Mouse (Mus musculus) erythroblast, adult 5-6 weeks (primary cell): ENCODE data around the gene Olfr1036. TPM values are rescaled to one million over a fixed set of nuclear protein-coding genes. Genes with fewer than 3 reads are reported as not detected.
"Not testable (repeated sequence)": the region's sequence is repeated elsewhere in the genome, so short reads cannot be mapped to it uniquely, and the experiment has no call there.

Source experiments
- ATAC-seq: replicated peaks from 2 replicates; pipeline ENCODE4 v1.8.0; 2016; ENCODE audit warnings: moderate number of reproducible peaks, mild to moderate bottlenecking, moderate TSS enrichment, inconsistent platforms; ENCODE audit not compliant: poor library complexity, low FRiP score, severe bottlenecking
- total RNA-seq, 2 experiments: library from RNA; stranded (forward) in 1 of 2; stranded (reverse) in 1 of 2; fragments of 150-400 nt in 1 of 2; fragments of 200-764, 138-1000 nt in 1 of 2; gene quantifications; 2 replicates each; pipeline versions ENCODE4 v1.2.3 to v1.2.4; 2015 to 2017; ENCODE audit warnings: low replicate concordance in 2 of 2

The Olfr1036 gene
- total RNA-seq (2015; ENCODE audit: low replicate concordance), result not detected in 2 replicates
- not detected in 2 replicates for total RNA-seq (2017; ENCODE audit: low replicate concordance)

GRCm38 (mm10) chr2:86073692-86074091, at the start of gene Olfr1036:
Gene Olfr1036, plus strand, starts transcription at chr2:86073992.
- not testable (repeated sequence) for ATAC-seq

DNA sequence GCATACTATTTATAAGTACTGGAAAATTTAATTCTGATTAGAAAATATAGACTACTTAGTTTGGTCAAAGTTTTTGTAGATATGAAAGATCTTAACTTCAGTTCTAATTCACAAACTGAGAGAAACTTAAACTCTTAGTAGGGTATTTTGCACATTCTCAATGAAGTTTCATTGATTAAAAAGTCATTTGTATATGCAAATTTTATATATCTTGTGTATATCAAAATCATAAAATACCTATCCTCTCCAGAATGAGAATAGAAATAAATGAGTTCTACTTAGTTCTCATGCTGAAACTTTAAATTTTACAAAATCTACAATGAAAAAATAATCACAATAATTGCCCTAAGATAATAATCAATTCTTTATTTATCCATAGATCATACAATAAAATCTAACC, 28.2 kb upstream of the Olfr1036 start, which contains the start of gene Olfr1034:
TSS of gene Olfr1034 (plus strand) at position 301 of the 400 bp plus-strand sequence.
- ATAC-seq, result no peak

DNA sequence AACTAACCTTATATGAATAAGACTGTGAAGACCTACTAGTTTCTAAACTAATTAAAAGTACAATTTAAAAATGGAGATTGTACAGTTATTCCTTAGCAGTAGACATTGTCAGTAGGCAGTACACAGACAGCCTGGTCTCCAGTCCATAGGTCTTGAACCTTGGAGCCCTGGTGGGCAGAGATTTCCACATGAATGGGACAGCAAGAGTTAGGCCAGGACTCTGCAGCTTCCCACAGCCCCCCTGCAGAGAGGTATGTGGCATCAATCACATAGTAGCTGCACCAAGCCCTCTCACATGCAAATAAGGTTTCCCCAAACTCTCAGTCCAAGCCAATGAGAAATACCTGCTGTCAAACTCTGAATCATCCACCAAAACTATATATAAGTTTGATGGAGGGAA, 23.0 kb upstream of the Olfr1036 start:
- ATAC-seq, result not testable (repeated sequence)

- not testable (repeated sequence) for ATAC-seq
These were observed 10.0 kb upstream of the Olfr1036 start for GRCm38 (mm10) chr2:86063766-86064165.

DNA sequence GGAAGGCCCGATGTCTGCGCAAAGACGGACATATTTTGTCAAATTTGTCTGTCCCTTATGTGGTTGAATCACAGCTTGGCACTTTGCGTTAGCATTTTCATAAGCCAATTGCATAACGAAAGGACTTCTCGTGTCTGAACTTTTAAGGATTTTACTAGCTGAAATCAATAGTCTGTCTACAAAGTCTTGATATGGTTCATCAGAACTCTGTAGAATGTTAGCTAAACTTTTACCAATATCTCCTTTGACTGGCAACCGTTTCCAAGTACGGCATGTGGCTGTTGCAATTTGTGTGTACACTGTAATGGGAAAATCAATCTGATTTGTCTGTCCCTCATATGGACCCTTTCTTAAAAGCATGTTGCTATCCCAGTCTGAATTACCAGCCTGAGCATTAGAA, 3.6 kb upstream of the Olfr1036 start:
- ATAC-seq, result no peak

GRCm38 (mm10) chr2:86080478-86080877, 6.7 kb downstream of the Olfr1036 start:
- not testable (repeated sequence) for ATAC-seq

GRCm38 (mm10) chr2:86087285-86087684, 13.5 kb downstream of the Olfr1036 start, which contains the start of gene Olfr1037:
Gene Olfr1037, minus strand, starts transcription at chr2:86087385.
- no peak for ATAC-seq

Other genes starting within 250 kb of the Olfr1036 start
- not detected in 2 replicates for gene Olfr1019, start 228.5 kb upstream of the Olfr1036 start, total RNA-seq (2015; ENCODE audit: low replicate concordance)
- not detected in 2 replicates for gene Olfr1019, start 228.5 kb upstream of the Olfr1036 start, total RNA-seq (2017; ENCODE audit: low replicate concordance)
- gene Olfr1020, start 227.0 kb upstream of the Olfr1036 start, total RNA-seq (2015; ENCODE audit: low replicate concordance), result not detected in 2 replicates
- gene Olfr1020, start 227.0 kb upstream of the Olfr1036 start, total RNA-seq (2017; ENCODE audit: low replicate concordance), result not detected in 2 replicates
- gene Olfr1022, start 205.4 kb upstream of the Olfr1036 start, total RNA-seq (2015; ENCODE audit: low replicate concordance), result not detected in 2 replicates
- gene Olfr1022, start 205.4 kb upstream of the Olfr1036 start, total RNA-seq (2017; ENCODE audit: low replicate concordance), result not detected in 2 replicates
- not detected in 2 replicates for gene Olfr1023, start 188.4 kb upstream of the Olfr1036 start, total RNA-seq (2015; ENCODE audit: low replicate concordance)
- not detected in 2 replicates for gene Olfr1023, start 188.4 kb upstream of the Olfr1036 start, total RNA-seq (2017; ENCODE audit: low replicate concordance)
- gene Olfr1024, start 168.9 kb upstream of the Olfr1036 start, total RNA-seq (2015; ENCODE audit: low replicate concordance), result not detected in 2 replicates
- gene Olfr1024, start 168.9 kb upstream of the Olfr1036 start, total RNA-seq (2017; ENCODE audit: low replicate concordance), result not detected in 2 replicates
- not detected in 2 replicates for gene Olfr1025-ps1, start 158.8 kb upstream of the Olfr1036 start, total RNA-seq (2015; ENCODE audit: low replicate concordance)
- not detected in 2 replicates for gene Olfr1025-ps1, start 158.8 kb upstream of the Olfr1036 start, total RNA-seq (2017; ENCODE audit: low replicate concordance)
- gene Olfr1026, start 152.4 kb upstream of the Olfr1036 start, total RNA-seq (2015; ENCODE audit: low replicate concordance), result not detected in 2 replicates
- not detected in 2 replicates for gene Olfr1026, start 152.4 kb upstream of the Olfr1036 start, total RNA-seq (2017; ENCODE audit: low replicate concordance)
- gene Olfr1028, start 123.6 kb upstream of the Olfr1036 start, total RNA-seq (2015; ENCODE audit: low replicate concordance), result not detected in 2 replicates
- gene Olfr1028, start 123.6 kb upstream of the Olfr1036 start, total RNA-seq (2017; ENCODE audit: low replicate concordance), result 0.42 TPM in 1 of 2 replicates, not detected in the other
- not detected in 2 replicates for gene Olfr1029, start 100.1 kb upstream of the Olfr1036 start, total RNA-seq (2015; ENCODE audit: low replicate concordance)
- gene Olfr1029, start 100.1 kb upstream of the Olfr1036 start, total RNA-seq (2017; ENCODE audit: low replicate concordance), result not detected in 2 replicates
- not detected in 2 replicates for gene Olfr1030, start 94.7 kb upstream of the Olfr1036 start, total RNA-seq (2015; ENCODE audit: low replicate concordance)
- gene Olfr1030, start 94.7 kb upstream of the Olfr1036 start, total RNA-seq (2017; ENCODE audit: low replicate concordance), result not detected in 2 replicates
- gene Olfr1031, start 83.7 kb upstream of the Olfr1036 start, total RNA-seq (2015; ENCODE audit: low replicate concordance), result not detected in 2 replicates
- gene Olfr1031, start 83.7 kb upstream of the Olfr1036 start, total RNA-seq (2017; ENCODE audit: low replicate concordance), result not detected in 2 replicates
- not detected in 2 replicates for gene Olfr1032, start 68.5 kb upstream of the Olfr1036 start, total RNA-seq (2015; ENCODE audit: low replicate concordance)
- gene Olfr1032, start 68.5 kb upstream of the Olfr1036 start, total RNA-seq (2017; ENCODE audit: low replicate concordance), result not detected in 2 replicates
- gene Olfr1033, start 53.4 kb upstream of the Olfr1036 start, total RNA-seq (2015; ENCODE audit: low replicate concordance), result not detected in 2 replicates
- not detected in 2 replicates for gene Olfr1033, start 53.4 kb upstream of the Olfr1036 start, total RNA-seq (2017; ENCODE audit: low replicate concordance)
- not detected in 2 replicates for gene Olfr1034, start 28.1 kb upstream of the Olfr1036 start, total RNA-seq (2015; ENCODE audit: low replicate concordance)
- not detected in 2 replicates for gene Olfr1034, start 28.1 kb upstream of the Olfr1036 start, total RNA-seq (2017; ENCODE audit: low replicate concordance)
- gene Olfr1037, start 13.4 kb downstream of the Olfr1036 start, total RNA-seq (2015; ENCODE audit: low replicate concordance), result not detected in 2 replicates
- gene Olfr1037, start 13.4 kb downstream of the Olfr1036 start, total RNA-seq (2017; ENCODE audit: low replicate concordance), result not detected in 2 replicates
- gene Olfr1039, start 61.9 kb downstream of the Olfr1036 start, total RNA-seq (2015; ENCODE audit: low replicate concordance), result not detected in 2 replicates
- not detected in 2 replicates for gene Olfr1039, start 61.9 kb downstream of the Olfr1036 start, total RNA-seq (2017; ENCODE audit: low replicate concordance)
- gene Olfr1040, start 72.7 kb downstream of the Olfr1036 start, total RNA-seq (2015; ENCODE audit: low replicate concordance), result not detected in 2 replicates
- 2.2 TPM in 1 of 2 replicates, not detected in the other for gene Olfr1040, start 72.7 kb downstream of the Olfr1036 start, total RNA-seq (2017; ENCODE audit: low replicate concordance)
- gene Olfr1042, start 87.8 kb downstream of the Olfr1036 start, total RNA-seq (2015; ENCODE audit: low replicate concordance), result not detected in 2 replicates
- gene Olfr1042, start 87.8 kb downstream of the Olfr1036 start, total RNA-seq (2017; ENCODE audit: low replicate concordance), result not detected in 2 replicates
- not detected in 2 replicates for gene Olfr1043, start 93.5 kb downstream of the Olfr1036 start, total RNA-seq (2015; ENCODE audit: low replicate concordance)
- not detected in 2 replicates for gene Olfr1043, start 93.5 kb downstream of the Olfr1036 start, total RNA-seq (2017; ENCODE audit: low replicate concordance)
- gene Olfr1044, start 103.8 kb downstream of the Olfr1036 start, total RNA-seq (2015; ENCODE audit: low replicate concordance), result not detected in 2 replicates
- 1.1 TPM in 1 of 2 replicates, not detected in the other for gene Olfr1044, start 103.8 kb downstream of the Olfr1036 start, total RNA-seq (2017; ENCODE audit: low replicate concordance)
- not detected in 2 replicates for gene Olfr52, start 111.7 kb downstream of the Olfr1036 start, total RNA-seq (2015; ENCODE audit: low replicate concordance)
- not detected in 2 replicates for gene Olfr52, start 111.7 kb downstream of the Olfr1036 start, total RNA-seq (2017; ENCODE audit: low replicate concordance)
- not detected in 2 replicates for gene Olfr1045, start 129.0 kb downstream of the Olfr1036 start, total RNA-seq (2015; ENCODE audit: low replicate concordance)
- not detected in 2 replicates for gene Olfr1045, start 129.0 kb downstream of the Olfr1036 start, total RNA-seq (2017; ENCODE audit: low replicate concordance)
- gene Olfr1046, start 145.3 kb downstream of the Olfr1036 start, total RNA-seq (2015; ENCODE audit: low replicate concordance), result not detected in 2 replicates
- not detected in 2 replicates for gene Olfr1046, start 145.3 kb downstream of the Olfr1036 start, total RNA-seq (2017; ENCODE audit: low replicate concordance)
- not detected in 2 replicates for gene Olfr1047, start 157.4 kb downstream of the Olfr1036 start, total RNA-seq (2015; ENCODE audit: low replicate concordance)
- not detected in 2 replicates for gene Olfr1047, start 157.4 kb downstream of the Olfr1036 start, total RNA-seq (2017; ENCODE audit: low replicate concordance)
- not detected in 2 replicates for gene Olfr1048, start 166.3 kb downstream of the Olfr1036 start, total RNA-seq (2015; ENCODE audit: low replicate concordance)
- not detected in 2 replicates for gene Olfr1048, start 166.3 kb downstream of the Olfr1036 start, total RNA-seq (2017; ENCODE audit: low replicate concordance)
- not detected in 2 replicates for gene Olfr1049, start 184.3 kb downstream of the Olfr1036 start, total RNA-seq (2015; ENCODE audit: low replicate concordance)
- not detected in 2 replicates for gene Olfr1049, start 184.3 kb downstream of the Olfr1036 start, total RNA-seq (2017; ENCODE audit: low replicate concordance)
- gene Olfr1051, start 205.1 kb downstream of the Olfr1036 start, total RNA-seq (2015; ENCODE audit: low replicate concordance), result not detected in 2 replicates
- not detected in 2 replicates for gene Olfr1051, start 205.1 kb downstream of the Olfr1036 start, total RNA-seq (2017; ENCODE audit: low replicate concordance)
- not detected in 2 replicates for gene Olfr1052, start 218.5 kb downstream of the Olfr1036 start, total RNA-seq (2015; ENCODE audit: low replicate concordance)
- gene Olfr1052, start 218.5 kb downstream of the Olfr1036 start, total RNA-seq (2017; ENCODE audit: low replicate concordance), result 1.2 TPM in 1 of 2 replicates, not detected in the other
- not detected in 2 replicates for gene Olfr1053, start 241.3 kb downstream of the Olfr1036 start, total RNA-seq (2015; ENCODE audit: low replicate concordance)
- gene Olfr1053, start 241.3 kb downstream of the Olfr1036 start, total RNA-seq (2017; ENCODE audit: low replicate concordance), result not detected in 2 replicates